Mouse (Mus musculus): Measurements from ENCODE around the gene Tex26.

DNA sequence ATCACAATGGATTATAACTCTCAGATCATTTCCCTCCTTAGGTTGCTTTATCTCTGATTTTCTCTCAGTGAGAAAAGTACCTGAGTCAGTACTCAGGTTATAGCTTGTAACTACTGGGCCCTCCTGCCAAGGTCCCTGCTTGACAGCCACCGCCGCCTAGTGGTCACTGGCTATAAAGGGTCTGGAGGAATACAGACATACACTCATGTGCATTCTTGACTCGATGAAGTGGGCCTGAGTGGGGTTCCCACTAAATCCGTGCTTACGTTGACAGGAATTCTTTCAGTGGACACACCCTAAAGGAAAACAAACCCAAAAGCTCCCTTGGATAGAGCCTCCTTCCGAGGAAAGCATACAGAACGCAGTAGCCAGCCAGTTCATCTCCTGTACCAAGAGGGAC lies 17.1 kb downstream of the Tex26 start:
- TF ChIP-seq POLR2A (IDR thresholded peaks at IDR 0.05; ENCODE audit: borderline replicate concordance, insufficient read depth, low read length) (no peak), CTCF (IDR thresholded peaks at IDR 0.05; ENCODE audit: borderline replicate concordance, insufficient read depth, low read depth, low read length) (no peak)
